Mouse (Mus musculus): ENCODE measurements around the gene Olfr1396. TPM values are rescaled to one million over a fixed set of nuclear protein-coding genes. Genes with fewer than 3 reads are reported as not detected.
A peak's percentile ranks its signal among the peaks of the same experiment; 100 is the strongest.

Gene Olfr1396
- polyA plus RNA-seq, 1 experiment from 2014 or later = not detected

DNA sequence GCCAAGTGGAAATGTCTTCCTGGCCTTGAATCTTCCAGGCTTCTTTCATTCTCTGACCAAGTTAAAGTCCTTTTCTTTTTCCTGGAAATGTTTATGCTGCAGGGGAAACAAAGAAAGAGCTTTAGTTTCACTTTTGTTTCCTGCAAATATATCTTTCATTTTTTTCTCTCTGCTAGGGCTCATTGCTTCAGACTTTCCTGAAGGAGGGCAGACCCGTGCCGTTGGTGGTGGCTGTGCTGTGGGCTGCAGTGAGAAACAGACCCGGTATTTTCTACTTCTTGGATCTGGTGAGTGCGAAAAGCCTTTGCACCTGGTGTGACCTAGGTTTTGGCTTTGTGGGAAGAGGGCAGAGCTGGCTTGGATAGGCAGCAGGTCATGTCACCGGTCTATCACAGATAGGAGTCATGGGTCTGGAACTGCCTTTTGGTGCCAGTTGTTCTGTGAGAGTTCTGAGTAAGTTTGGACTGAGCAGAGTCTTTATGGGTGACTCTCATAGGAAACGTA is 27.8 kb downstream of the Olfr1396 start:
- H3K4me2 ChIP-seq (ENCODE audit: low read length) = no peak overlapping the region
- H3K27ac ChIP-seq = peak overlapping the region; percentile 58; the same call in 1 of the 2 replicates
- H3K9ac ChIP-seq (ENCODE audit: low read depth, low read length) = no peak overlapping the region
- no peak overlapping the region for H3K4me3 ChIP-seq (replicated peaks; ENCODE audit: low read depth, low read length)
- no peaks in the 10 kb centered on the region for H3K27me3 ChIP-seq (ENCODE audit: insufficient read depth, low read length)
- no peak for DNase-seq (ENCODE audit: low spot score)
- H3K9me3 ChIP-seq (replicated peaks; ENCODE audit: low read length) = no peaks in the 10 kb centered on the region
- H3K36me3 ChIP-seq (ENCODE audit: insufficient read depth, low read length) = no peaks in the 10 kb centered on the region
- H3K4me1 ChIP-seq (replicated peaks; ENCODE audit: insufficient read depth, low read length) = 0 out of 2 replicates have a peak, but pooled peaks cover 7% of the 10 kb centered on the region
- 81% methylated on average over 6 of the region's 6 CpGs for WGBS
- TF ChIP-seq CTCF (IDR thresholded peaks at IDR 0.05; ENCODE audit: low read depth) = no peak
- no peak for ATAC-seq (replicated peaks; ENCODE audit: low FRiP score, low read depth)

DNA sequence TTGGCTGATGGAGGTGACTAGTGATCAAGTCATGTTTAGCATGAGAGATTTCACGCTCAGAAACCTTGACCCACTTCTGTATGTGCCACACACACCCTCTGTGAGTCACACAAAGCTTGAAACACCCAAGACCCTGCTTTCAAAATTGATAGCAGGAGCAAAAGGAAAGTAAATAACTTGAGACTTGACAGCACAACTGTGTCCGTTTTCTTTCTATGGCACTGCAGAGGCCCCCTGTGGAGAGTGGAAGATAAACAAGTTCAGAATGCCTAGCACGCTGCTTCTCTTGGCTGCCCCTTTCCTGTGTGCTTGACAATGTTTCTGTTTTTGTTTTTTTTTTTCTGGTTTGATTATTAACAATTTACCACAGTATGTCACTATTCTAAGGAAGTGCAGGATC is 29.8 kb downstream of the Olfr1396 start:
- Histone ChIP-seq H3K4me2 (ENCODE audit: low read length) (no peak overlapping the region), H3K4me3 (replicated peaks; ENCODE audit: low read depth, low read length) (no peak overlapping the region), H3K4me1 (replicated peaks; ENCODE audit: insufficient read depth, low read length) (0 out of 2 replicates have a peak, but pooled peaks cover 7% of the 10 kb centered on the region), H3K27me3 (ENCODE audit: insufficient read depth, low read length) (no peaks in the 10 kb centered on the region), H3K27ac (no peak overlapping the region; the same call in 1 of the 2 replicates), H3K36me3 (ENCODE audit: insufficient read depth, low read length) (no peaks in the 10 kb centered on the region), H3K9me3 (replicated peaks; ENCODE audit: low read length) (no peaks in the 10 kb centered on the region), H3K9ac (ENCODE audit: low read depth, low read length) (no peak overlapping the region)
- DNase-seq (ENCODE audit: low spot score) (peak; percentile 57), ATAC-seq (replicated peaks; ENCODE audit: low FRiP score, low read depth) (no peak)
- 35% methylated on average over 3 of the region's 3 CpGs for WGBS
- peak; percentile 68 for TF ChIP-seq CTCF (IDR thresholded peaks at IDR 0.05; ENCODE audit: low read depth)

DNA sequence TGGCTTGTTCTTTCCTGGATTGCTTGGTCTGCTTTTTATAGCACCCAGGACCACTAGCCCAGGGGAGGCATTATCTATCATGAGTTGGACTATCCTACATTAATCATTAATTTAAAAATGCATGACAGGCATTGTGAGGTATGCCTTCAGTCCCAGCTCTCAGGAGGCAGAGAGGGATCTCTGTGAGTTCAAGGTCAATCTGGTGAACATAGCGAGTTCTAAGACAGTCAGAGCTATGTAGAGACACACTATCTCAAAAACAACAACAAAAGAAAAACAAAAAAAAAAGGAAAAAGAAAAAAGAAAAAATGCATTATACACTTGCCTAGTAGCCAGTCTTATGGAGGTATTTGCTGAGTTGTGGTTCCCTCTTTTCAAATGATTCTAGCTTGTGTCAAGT is 30.3 kb downstream of the Olfr1396 start:
- no peak overlapping the region; the same call in 1 of the 2 replicates for H3K27ac ChIP-seq
- no peak for ATAC-seq (replicated peaks; ENCODE audit: low FRiP score, low read depth)
- no peaks in the 10 kb centered on the region for H3K9me3 ChIP-seq (replicated peaks; ENCODE audit: low read length)
- DNase-seq (ENCODE audit: low spot score) = no peak
- no peaks in the 10 kb centered on the region for H3K27me3 ChIP-seq (ENCODE audit: insufficient read depth, low read length)
- H3K9ac ChIP-seq (ENCODE audit: low read depth, low read length) = no peak overlapping the region
- no peak for TF ChIP-seq CTCF (IDR thresholded peaks at IDR 0.05; ENCODE audit: low read depth)
- H3K36me3 ChIP-seq (ENCODE audit: insufficient read depth, low read length) = no peaks in the 10 kb centered on the region
- no peak overlapping the region for H3K4me2 ChIP-seq (ENCODE audit: low read length)
- no peak overlapping the region for H3K4me3 ChIP-seq (replicated peaks; ENCODE audit: low read depth, low read length)
- H3K4me1 ChIP-seq (replicated peaks; ENCODE audit: insufficient read depth, low read length) = 0 out of 2 replicates have a peak, but pooled peaks cover 7% of the 10 kb centered on the region
- 44% methylated on average over 1 of the region's 1 CpGs for WGBS

DNA sequence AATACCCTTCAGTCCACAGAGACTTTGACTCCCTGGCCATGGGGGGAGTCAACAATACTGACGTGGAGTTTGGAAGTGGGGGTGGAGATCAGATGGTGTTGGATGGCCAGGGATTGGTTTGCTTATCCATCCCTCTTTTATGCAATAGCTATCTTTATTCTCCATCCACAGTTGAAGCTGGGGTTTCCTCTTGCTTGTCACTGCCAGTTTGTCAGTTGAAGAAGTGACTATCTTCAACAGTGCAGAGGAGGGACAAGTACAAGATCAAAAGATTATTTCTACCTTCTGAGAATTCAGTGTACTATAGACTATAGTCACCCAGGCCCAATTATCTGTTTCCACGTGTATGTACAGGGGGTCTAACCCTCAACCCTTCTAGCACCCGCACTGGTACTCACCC is 30.9 kb downstream of the Olfr1396 start:
- Histone ChIP-seq H3K27me3 (ENCODE audit: insufficient read depth, low read length) (no peaks in the 10 kb centered on the region), H3K4me3 (replicated peaks; ENCODE audit: low read depth, low read length) (no peak overlapping the region), H3K27ac (no peak overlapping the region), H3K4me1 (replicated peaks; ENCODE audit: insufficient read depth, low read length) (0 out of 2 replicates have a peak, but pooled peaks cover 7% of the 10 kb centered on the region), H3K4me2 (ENCODE audit: low read length) (no peak overlapping the region), H3K36me3 (ENCODE audit: insufficient read depth, low read length) (no peaks in the 10 kb centered on the region), H3K9ac (ENCODE audit: low read depth, low read length) (no peak overlapping the region), H3K9me3 (replicated peaks; ENCODE audit: low read length) (no peaks in the 10 kb centered on the region)
- ATAC-seq (replicated peaks; ENCODE audit: low FRiP score, low read depth) (no peak), DNase-seq (ENCODE audit: low spot score) (no peak)
- no peak for TF ChIP-seq CTCF (IDR thresholded peaks at IDR 0.05; ENCODE audit: low read depth)
- 74% methylated on average over 3 of the region's 3 CpGs for WGBS

DNA sequence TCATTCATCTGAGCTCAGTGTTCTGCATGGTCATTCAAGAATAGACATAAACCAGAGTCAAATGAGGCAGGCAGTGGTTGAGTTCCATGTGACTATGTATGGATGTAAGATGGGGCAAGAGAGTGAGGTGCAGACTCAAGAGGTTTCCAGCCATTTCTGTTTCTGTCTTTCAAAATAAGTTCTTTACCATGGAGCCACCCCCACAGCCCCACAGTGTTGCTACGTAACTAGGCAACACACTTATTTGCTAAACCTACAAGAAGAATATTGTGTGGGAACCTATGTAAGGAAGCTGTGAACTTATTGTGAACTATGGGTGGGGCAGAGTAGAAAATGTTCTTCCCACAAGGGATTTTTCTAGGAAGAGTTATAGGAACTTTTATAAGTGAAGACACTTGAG is 31.5 kb downstream of the Olfr1396 start:
- H3K4me2 ChIP-seq (ENCODE audit: low read length) = no peak overlapping the region
- H3K27me3 ChIP-seq (ENCODE audit: insufficient read depth, low read length) = no peaks in the 10 kb centered on the region
- no peaks in the 10 kb centered on the region for H3K36me3 ChIP-seq (ENCODE audit: insufficient read depth, low read length)
- DNase-seq (ENCODE audit: low spot score) (peak; percentile 47), ATAC-seq (replicated peaks; ENCODE audit: low FRiP score, low read depth) (no peak)
- H3K9me3 ChIP-seq (replicated peaks; ENCODE audit: low read length) = no peaks in the 10 kb centered on the region
- H3K27ac ChIP-seq = no peak overlapping the region
- H3K4me1 ChIP-seq (replicated peaks; ENCODE audit: insufficient read depth, low read length) = 0 out of 2 replicates have a peak, but pooled peaks cover 7% of the 10 kb centered on the region
- 93% methylated on average over 1 of the region's 1 CpGs for WGBS
- H3K9ac ChIP-seq (ENCODE audit: low read depth, low read length) = no peak overlapping the region
- no peak overlapping the region for H3K4me3 ChIP-seq (replicated peaks; ENCODE audit: low read depth, low read length)
- TF ChIP-seq CTCF (IDR thresholded peaks at IDR 0.05; ENCODE audit: low read depth) = no peak

DNA sequence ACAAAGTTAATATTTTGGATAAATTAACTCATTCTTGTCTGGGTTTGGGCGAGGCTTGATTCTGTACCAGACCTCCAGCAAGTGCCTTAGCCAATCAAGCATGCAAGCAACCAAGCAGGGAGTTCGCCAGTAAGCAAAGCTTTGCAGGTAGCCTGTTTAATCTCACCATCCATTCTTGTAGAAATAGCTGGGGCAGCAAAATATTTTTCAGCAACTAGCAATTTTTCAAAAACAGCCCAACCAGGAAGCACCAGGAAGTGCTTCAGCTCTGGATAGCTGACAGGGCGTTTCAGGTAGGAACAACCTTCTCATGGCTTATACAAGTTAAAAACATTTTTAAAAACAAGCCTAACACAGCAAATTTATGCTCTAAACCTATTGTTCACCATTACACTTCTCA is 32.8 kb downstream of the Olfr1396 start:
- no peaks in the 10 kb centered on the region for H3K36me3 ChIP-seq (ENCODE audit: insufficient read depth, low read length)
- H3K27me3 ChIP-seq (ENCODE audit: insufficient read depth, low read length) = no peaks in the 10 kb centered on the region
- no peaks in the 10 kb centered on the region for H3K9me3 ChIP-seq (replicated peaks; ENCODE audit: low read length)
- peak overlapping the region; percentile 19; the same call in 1 of the 2 replicates for H3K27ac ChIP-seq
- no peak overlapping the region for H3K9ac ChIP-seq (ENCODE audit: low read depth, low read length)
- 0 out of 2 replicates have a peak, but pooled peaks cover 7% of the 10 kb centered on the region for H3K4me1 ChIP-seq (replicated peaks; ENCODE audit: insufficient read depth, low read length)
- ATAC-seq (replicated peaks; ENCODE audit: low FRiP score, low read depth) (no peak; the same call in 1 of the 2 replicates), DNase-seq (ENCODE audit: low spot score) (peak; percentile 21)
- no peak overlapping the region for H3K4me2 ChIP-seq (ENCODE audit: low read length)
- H3K4me3 ChIP-seq (replicated peaks; ENCODE audit: low read depth, low read length) = no peak overlapping the region
- 52% methylated on average over 3 of the region's 3 CpGs for WGBS
- TF ChIP-seq CTCF (IDR thresholded peaks at IDR 0.05; ENCODE audit: low read depth) = no peak

Measured in kidney, postnatal 0 days (tissue).